Mouse (Mus musculus) intestine, postnatal 0 days (tissue): ENCODE results near the gene Tns2. TPM values are rescaled to one million over a fixed set of nuclear protein-coding genes. Genes with fewer than 3 reads are reported as not detected.

ENCODE experiments used
- ATAC-seq: fragments of 200-750 bp; cut with Nextera tagmentation; 2 replicates; pipeline ENCODE4 v1.8.0; 2017; ENCODE audit warnings: mild to moderate bottlenecking, moderate TSS enrichment, moderate library complexity
- H3K27ac ChIP-seq: fragments of 300-500 bp; sonication (generic); 2 replicates; pipeline ENCODE4 v1.5.1; 2014; ENCODE audit warnings: mild to moderate bottlenecking, low read depth, low read length, moderate library complexity
- H3K27me3 ChIP-seq: fragments of 300-500 bp; sonication (generic); replicated peaks from 2 replicates; pipeline ENCODE4 v1.6.1; 2014; ENCODE audit warnings: low read length, mixed read lengths; ENCODE audit not compliant: control insufficient read depth, insufficient read depth
- H3K36me3 ChIP-seq: fragments of 300-500 bp; sonication (generic); 2 replicates; pipeline ENCODE4 v1.6.1; 2014; ENCODE audit warnings: mild to moderate bottlenecking, moderate library complexity; ENCODE audit not compliant: control insufficient read depth, insufficient read depth
- H3K4me1 ChIP-seq: fragments of 300-500 bp; sonication (generic); replicated peaks from 2 replicates; pipeline ENCODE4 v1.6.1; 2014; ENCODE audit warnings: antibody characterized with exemption, low read length, mixed read lengths; ENCODE audit not compliant: control insufficient read depth, insufficient read depth
- H3K4me2 ChIP-seq: fragments of 300-500 bp; sonication (generic); replicated peaks from 2 replicates; pipeline ENCODE4 v1.6.1; 2014; ENCODE audit warnings: low read depth, mild to moderate bottlenecking, moderate library complexity
- H3K4me3 ChIP-seq: fragments of 300-500 bp; sonication (generic); 2 replicates; pipeline ENCODE4 v1.5.1; 2014; ENCODE audit warnings: low read depth, low read length
- H3K9ac ChIP-seq: fragments of 300-500 bp; sonication (generic); 2 replicates; pipeline ENCODE4 v1.6.1; 2014; ENCODE audit warnings: mild to moderate bottlenecking, low read depth, low read length
- H3K9me3 ChIP-seq: fragments of 300-500 bp; sonication (generic); 2 replicates; pipeline ENCODE4 v1.6.1; 2016; ENCODE audit warnings: mixed run types; ENCODE audit not compliant: control insufficient read depth
- CTCF ChIP-seq: sonication (generic); IDR thresholded peaks from 2 replicates; pipeline ENCODE4 v1.5.1; 2016; ENCODE audit warnings: low read depth, mild to moderate bottlenecking, control low read depth, antibody characterized with exemption, moderate library complexity
- WGBS: fragments of 180-500 bp; shearing (Covaris S2); extraction: QIAGEN DNeasy Blood & Tissue Kit; methylation state at CpG from one replicate; pipeline ENCODE4 v1.1.7; 2014; 5-methylcytosine and 5-hydroxymethylcytosine counted together
- polyA plus RNA-seq: library from polyadenylated mRNA; unstranded; fragments of >200 nt; fragmentation: Nextera tagmentation; extraction: Ambion mirVana; gene quantifications from 2 replicates; pipeline ENCODE4 v1.2.1, GENCODE M21; 2015

Gene Tns2
- polyA plus RNA-seq, 1 experiment from 2014 or later, result 15.0 TPM

DNA sequence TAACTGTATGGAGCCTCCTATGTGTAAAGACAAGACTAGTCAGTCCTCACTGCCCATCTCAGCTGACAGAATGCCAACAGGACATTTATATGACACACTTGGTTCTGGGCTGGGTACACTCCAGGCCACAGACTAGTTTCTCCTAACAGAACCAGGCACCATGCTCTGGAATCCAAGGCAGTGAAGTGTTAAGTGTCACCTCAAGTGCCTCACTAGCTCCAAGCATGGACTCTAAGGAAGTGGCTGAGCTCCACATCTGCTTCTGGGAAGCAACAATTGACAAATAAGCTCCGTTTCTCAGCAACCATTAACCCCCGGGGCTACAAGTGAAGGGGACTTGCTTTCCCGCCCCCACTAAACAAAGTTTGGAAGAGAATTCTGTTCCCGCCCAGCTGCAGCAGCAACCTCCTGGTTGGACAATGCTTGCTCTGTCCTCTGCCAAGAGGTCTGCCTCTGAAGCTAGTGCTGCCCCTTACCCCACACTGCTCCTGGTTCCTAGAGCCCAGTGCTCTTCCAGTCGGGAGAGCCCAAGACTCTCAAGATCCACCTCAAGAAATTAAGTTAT is 2.1 kb upstream of the Tns2 start:
- no peak for ATAC-seq
- no peaks in the 10 kb centered on the region for H3K9me3 ChIP-seq
- no peak for TF ChIP-seq CTCF
- H3K36me3 ChIP-seq, result peaks cover 48% of the 10 kb centered on the region
- 32% methylated on average over 5 of the region's 5 CpGs for WGBS
- 0 out of 2 replicates have a peak overlapping the region, but pooled peaks have one; percentile 21 for H3K4me2 ChIP-seq
- H3K27me3 ChIP-seq, result no peaks in the 10 kb centered on the region
- H3K9ac ChIP-seq, result no peak overlapping the region
- H3K4me1 ChIP-seq, result peaks cover 25% of the 10 kb centered on the region
- peak overlapping the region; percentile 28 for H3K27ac ChIP-seq
- no peak overlapping the region for H3K4me3 ChIP-seq

DNA sequence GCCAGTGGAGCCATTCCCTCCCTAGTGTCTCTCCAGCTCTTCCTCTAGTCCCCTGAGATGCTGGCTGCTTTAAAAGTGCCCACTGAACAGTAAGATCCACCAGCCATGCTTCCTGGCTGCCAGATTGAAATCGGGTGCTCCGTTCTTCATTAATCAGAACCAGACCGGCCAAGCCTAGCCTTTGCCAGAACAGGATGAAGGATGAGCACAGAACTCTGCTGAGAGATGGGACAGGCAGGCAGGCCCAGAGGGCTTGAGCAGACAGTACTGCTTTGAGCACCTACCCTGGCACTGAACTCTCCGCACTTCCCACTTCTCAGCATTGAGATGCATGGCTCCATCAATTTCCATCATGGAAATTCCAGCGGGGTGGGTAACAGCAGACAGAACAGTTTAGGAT is 953 bp upstream of the Tns2 start:
- peak overlapping the region; percentile 57; the same call in 1 of the 2 replicates for H3K4me3 ChIP-seq
- 51% methylated on average over 5 of the region's 5 CpGs for WGBS
- no peaks in the 10 kb centered on the region for H3K9me3 ChIP-seq
- H3K4me2 ChIP-seq, result peak overlapping the region; percentile 88
- H3K27me3 ChIP-seq, result no peaks in the 10 kb centered on the region
- H3K9ac ChIP-seq, result no peak overlapping the region
- H3K36me3 ChIP-seq, result peaks cover 36% of the 10 kb centered on the region
- H3K27ac ChIP-seq, result no peak overlapping the region
- ATAC-seq, result no peak
- no peak for TF ChIP-seq CTCF
- peaks cover 28% of the 10 kb centered on the region for H3K4me1 ChIP-seq

DNA sequence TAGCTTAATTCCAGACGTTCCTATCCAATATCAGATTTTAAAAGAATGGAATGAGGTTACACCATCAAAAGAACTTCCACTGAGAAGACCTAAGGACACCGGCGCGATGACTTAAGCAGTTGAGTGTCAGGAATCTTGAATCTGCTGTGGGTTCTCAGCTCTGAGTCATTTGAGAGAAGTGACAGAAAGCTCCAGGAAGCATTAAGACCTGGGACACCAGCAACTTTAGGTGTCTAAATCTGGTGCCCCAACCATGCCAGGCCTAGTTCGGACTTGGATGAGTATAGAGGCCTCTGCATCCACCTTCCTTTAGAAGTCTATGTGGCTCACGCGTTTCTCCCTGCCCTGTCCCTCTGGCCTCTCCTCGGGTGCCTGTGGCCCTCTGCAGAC is 447 bp upstream of the Tns2 start:
- Histone ChIP-seq H3K9me3 (no peaks in the 10 kb centered on the region), H3K4me1 (peaks cover 28% of the 10 kb centered on the region), H3K27ac (peak overlapping the region; percentile 87), H3K36me3 (peaks cover 31% of the 10 kb centered on the region), H3K27me3 (no peaks in the 10 kb centered on the region), H3K9ac (peak overlapping the region; percentile 46; the same call in 1 of the 2 replicates), H3K4me3 (peak overlapping the region; percentile 57), H3K4me2 (peak overlapping the region; percentile 88)
- WGBS, result 22% methylated on average over 8 of the region's 8 CpGs
- no peak for ATAC-seq
- no peak for TF ChIP-seq CTCF

DNA sequence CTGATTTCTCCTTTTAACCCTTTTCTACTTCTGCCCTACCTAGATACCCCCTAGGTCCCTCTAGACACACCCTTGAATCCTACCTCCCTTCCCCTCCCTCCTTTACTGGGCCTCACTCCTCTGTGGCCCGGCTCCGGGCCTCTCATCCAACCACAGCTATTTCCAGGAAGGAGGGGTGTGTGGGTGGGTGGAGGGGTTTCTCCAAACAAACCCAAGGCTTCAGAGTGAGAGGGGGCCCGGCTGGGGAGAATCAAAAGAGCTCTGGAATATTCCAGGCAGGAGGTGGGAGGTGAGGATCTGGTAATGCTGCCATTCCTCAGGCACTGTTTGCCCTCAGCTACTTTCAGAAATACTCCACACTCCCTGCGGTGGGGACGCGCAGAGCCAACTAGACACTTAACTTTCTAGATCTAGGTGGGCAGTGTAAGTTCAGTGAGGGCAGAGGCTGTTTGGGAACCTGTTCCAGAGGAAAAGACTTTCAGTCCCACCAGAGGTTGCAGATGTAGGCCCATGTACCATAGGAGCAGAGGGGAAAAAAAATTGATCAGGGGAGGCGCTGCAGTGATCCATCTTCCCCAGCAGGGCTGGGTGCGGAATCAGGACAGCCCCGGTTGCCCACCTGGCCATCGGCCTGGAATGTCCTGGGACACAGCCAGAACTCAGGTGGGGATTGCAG is 921 bp downstream of the Tns2 start:
- 31% methylated on average over 10 of the region's 10 CpGs for WGBS
- H3K9ac ChIP-seq, result peak overlapping the region; percentile 46; the same call in 1 of the 2 replicates
- peaks cover 23% of the 10 kb centered on the region; the same call in 1 of the 2 replicates for H3K36me3 ChIP-seq
- no peak for ATAC-seq
- H3K27me3 ChIP-seq, result no peaks in the 10 kb centered on the region
- peaks cover 28% of the 10 kb centered on the region for H3K4me1 ChIP-seq
- peak overlapping the region; percentile 88 for H3K4me2 ChIP-seq
- H3K4me3 ChIP-seq, result peak overlapping the region; percentile 57
- peak; percentile 44 for TF ChIP-seq CTCF
- peak overlapping the region; percentile 87 for H3K27ac ChIP-seq
- H3K9me3 ChIP-seq, result no peaks in the 10 kb centered on the region

DNA sequence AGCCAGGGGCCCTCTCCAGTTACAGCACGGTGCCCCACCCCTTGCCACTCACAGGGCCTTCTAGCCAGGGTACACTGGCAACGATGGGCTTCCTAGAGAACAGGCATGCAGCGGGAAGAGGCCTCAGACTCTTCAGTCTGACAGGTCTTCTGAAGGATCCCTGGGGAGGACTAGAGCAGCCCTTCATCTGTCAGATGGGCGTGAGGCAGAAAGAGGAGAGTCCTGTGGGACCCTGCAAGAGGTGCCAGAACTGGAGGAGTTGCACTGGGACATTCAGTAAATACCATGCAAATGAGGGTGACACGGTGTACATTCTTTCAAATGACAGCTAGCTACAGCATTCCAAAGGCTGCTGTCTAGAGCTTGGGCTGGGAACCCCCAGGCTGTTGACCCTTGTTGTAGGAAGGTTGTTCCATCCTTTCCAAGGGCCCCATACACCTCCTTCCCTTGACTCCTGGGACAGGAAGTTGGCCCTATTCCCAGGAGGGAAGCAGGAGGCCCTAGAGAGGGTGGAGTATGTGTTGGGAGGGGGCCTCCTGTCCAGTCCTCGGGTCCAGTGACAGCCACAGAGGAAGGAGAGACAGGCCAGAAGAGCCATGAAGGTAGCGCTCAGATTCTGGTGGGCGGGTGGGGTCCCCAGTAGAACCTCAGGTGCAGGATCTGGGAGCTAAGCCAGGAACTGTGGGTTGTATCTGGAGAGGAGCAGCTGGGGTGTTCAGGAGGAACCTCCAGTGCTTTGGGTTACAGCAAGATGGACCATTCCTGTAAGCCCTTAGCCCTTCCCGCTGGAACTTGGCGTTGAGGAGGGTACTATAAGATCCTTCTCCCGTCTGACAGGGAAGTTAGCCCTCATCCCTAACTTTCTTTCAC is 1.7 kb downstream of the Tns2 start:
- peak; percentile 12 for ATAC-seq
- Histone ChIP-seq H3K4me2 (peak overlapping the region; percentile 88), H3K36me3 (peaks cover 20% of the 10 kb centered on the region; the same call in 1 of the 2 replicates), H3K9me3 (no peaks in the 10 kb centered on the region), H3K9ac (peak overlapping the region; percentile 50; the same call in 1 of the 2 replicates), H3K27ac (peak overlapping the region; percentile 87), H3K27me3 (no peaks in the 10 kb centered on the region), H3K4me3 (peak overlapping the region; percentile 57), H3K4me1 (peaks cover 30% of the 10 kb centered on the region)
- peak; percentile 1 for TF ChIP-seq CTCF
- WGBS, result 33% methylated on average over 11 of the region's 11 CpGs
